Mouse (Mus musculus) MEL (cell line): ENCODE results near the gene Tpcn1. TPM values are rescaled to one million over a fixed set of nuclear protein-coding genes. Genes with fewer than 3 reads are reported as not detected.

Experiments used
- DNase-seq: peaks from one replicate; pipeline ENCODE4 v3.0.0; 2011; ENCODE audit warnings: low read depth, low spot score
- H3K27ac ChIP-seq: 2 replicates; pipeline ENCODE4 v1.5.1; 2012; ENCODE audit warnings: low read depth, mild to moderate bottlenecking, control low read depth, low read length, moderate library complexity; ENCODE audit not compliant: control insufficient read depth
- H3K27me3 ChIP-seq, 2 experiments: fragments of 150-350 bp in 1 of 2; sonication (generic) in 1 of 2; 2 replicates each; pipeline ENCODE4 v1.6.1; 2012; ENCODE audit warnings: low read length in 2 of 2, mild to moderate bottlenecking in 2 of 2, improper control_type of control experiment in 1 of 2, moderate library complexity in 1 of 2; ENCODE audit not compliant: insufficient read depth in 2 of 2, control insufficient read depth in 1 of 2
- H3K36me3 ChIP-seq, 2 experiments: 2 replicates each; pipeline ENCODE4 v1.6.1; 2012 to 2014; ENCODE audit warnings: low read length in 2 of 2, improper control_type of control experiment in 1 of 2, inconsistent platforms in 1 of 2, mild to moderate bottlenecking in 1 of 2; ENCODE audit not compliant: insufficient read depth in 2 of 2, control insufficient read depth in 1 of 2
- H3K4me1 ChIP-seq, 2 experiments: fragments of 150-350 bp in 1 of 2; sonication (generic) in 1 of 2; 2 replicates each; pipeline ENCODE4 v1.6.1; 2012; ENCODE audit warnings: low read length in 2 of 2, improper control_type of control experiment in 1 of 2, mild to moderate bottlenecking in 1 of 2; ENCODE audit not compliant: insufficient read depth in 2 of 2, control insufficient read depth in 1 of 2
- H3K4me3 ChIP-seq, 2 experiments: fragments of 150-350 bp in 1 of 2; sonication (generic) in 1 of 2; 2 replicates each; pipeline ENCODE4 v1.5.1; 2012; ENCODE audit warnings: low read depth in 2 of 2, low read length in 2 of 2, mild to moderate bottlenecking in 2 of 2, moderate library complexity in 2 of 2, control low read depth in 1 of 2, improper control_type of control experiment in 1 of 2; ENCODE audit not compliant: control insufficient read depth in 1 of 2, insufficient read depth in 1 of 2
- H3K79me2 ChIP-seq: 2 replicates; pipeline ENCODE4 v1.6.1; 2012; ENCODE audit warnings: mild to moderate bottlenecking, low read length, moderate library complexity; ENCODE audit not compliant: control insufficient read depth, poor library complexity, insufficient read depth
- H3K9ac ChIP-seq: 2 replicates; pipeline ENCODE4 v1.6.1; 2012; ENCODE audit warnings: low read depth, mild to moderate bottlenecking, control low read depth, low read length, moderate library complexity; ENCODE audit not compliant: control insufficient read depth, poor library complexity, severe bottlenecking
- H3K9me3 ChIP-seq: fragments of 150-350 bp; sonication (generic); replicated peaks from 2 replicates; pipeline ENCODE4 v1.6.1; 2012; ENCODE audit warnings: mild to moderate bottlenecking, low read length, improper control_type of control experiment, moderate library complexity; ENCODE audit not compliant: insufficient read depth
- BHLHE40 ChIP-seq: IDR thresholded peaks from 2 replicates; pipeline ENCODE4 v1.6.1; 2012; ENCODE audit warnings: low read depth, mild to moderate bottlenecking, inconsistent platforms, low read length, improper control_type of control experiment, borderline replicate concordance
- CHD1 ChIP-seq: IDR thresholded peaks from 2 replicates; pipeline ENCODE4 v1.6.1; 2012; ENCODE audit warnings: low read depth, mild to moderate bottlenecking, inconsistent platforms, low read length, improper control_type of control experiment
- CHD2 ChIP-seq: IDR thresholded peaks from 2 replicates; pipeline ENCODE4 v1.6.1; 2011; ENCODE audit warnings: low read length, improper control_type of control experiment
- CTCF ChIP-seq, 3 experiments: IDR thresholded peaks in 2 of 3; conservative IDR thresholded peaks in 1 of 3; 2 replicates each; pipeline ENCODE4 v1.5.1; 2011 to 2012; ENCODE audit warnings: low read length in 3 of 3, low read depth in 2 of 3, mild to moderate bottlenecking in 2 of 3, improper control_type of control experiment in 1 of 3, inconsistent platforms in 1 of 3, mixed read lengths in 1 of 3, moderate library complexity in 1 of 3; ENCODE audit not compliant: control insufficient read depth in 1 of 3, insufficient read depth in 1 of 3, poor library complexity in 1 of 3, severe bottlenecking in 1 of 3
- HCFC1 ChIP-seq: IDR thresholded peaks from 2 replicates; pipeline ENCODE4 v1.6.1; 2012; ENCODE audit warnings: low read depth, mild to moderate bottlenecking, inconsistent platforms, low read length, improper control_type of control experiment, moderate library complexity
- JUND ChIP-seq: IDR thresholded peaks from 2 replicates; pipeline ENCODE4 v1.6.1; 2011; ENCODE audit warnings: low read depth, mild to moderate bottlenecking, improper control_type of control experiment, low read length
- MAFK ChIP-seq: IDR thresholded peaks from 2 replicates; pipeline ENCODE4 v1.6.1; 2011; ENCODE audit warnings: low read depth, mild to moderate bottlenecking, low read length, improper control_type of control experiment, borderline replicate concordance
- MAX ChIP-seq: IDR thresholded peaks from 2 replicates; pipeline ENCODE4 v1.6.1; 2011; ENCODE audit warnings: low read length, improper control_type of control experiment
- MAZ ChIP-seq: IDR thresholded peaks from 2 replicates; pipeline ENCODE4 v1.6.1; 2012; ENCODE audit warnings: low read depth, mild to moderate bottlenecking, inconsistent platforms, low read length, improper control_type of control experiment
- MYB ChIP-seq: IDR thresholded peaks from 2 replicates; pipeline ENCODE4 v1.6.1; 2011; ENCODE audit warnings: mild to moderate bottlenecking, low read depth, low read length, improper control_type of control experiment
- NELFE ChIP-seq: IDR thresholded peaks from 2 replicates; pipeline ENCODE4 v1.6.1; 2011; ENCODE audit warnings: low read depth, low read length, improper control_type of control experiment
- NRF1 ChIP-seq: IDR thresholded peaks from 2 replicates; pipeline ENCODE4 v1.6.1; 2014; ENCODE audit warnings: low read depth, mild to moderate bottlenecking, inconsistent platforms, low read length, improper control_type of control experiment, moderate library complexity; ENCODE audit not compliant: poor library complexity, insufficient read depth, severe bottlenecking
- POLR2A ChIP-seq, 2 experiments: IDR thresholded peaks; 2 replicates each; pipeline ENCODE4 v1.6.1; 2011 to 2012; ENCODE audit warnings: low read length in 2 of 2, mild to moderate bottlenecking in 2 of 2, control low read depth in 1 of 2, improper control_type of control experiment in 1 of 2, low read depth in 1 of 2, moderate library complexity in 1 of 2; ENCODE audit not compliant: control insufficient read depth in 1 of 2, insufficient read depth in 1 of 2, poor library complexity in 1 of 2
- RAD21 ChIP-seq: IDR thresholded peaks from 2 replicates; pipeline ENCODE4 v1.6.1; 2011; ENCODE audit warnings: mild to moderate bottlenecking, low read depth, low read length, improper control_type of control experiment
- RCOR1 ChIP-seq: IDR thresholded peaks from 2 replicates; pipeline ENCODE4 v1.6.1; 2012; ENCODE audit warnings: low read depth, mild to moderate bottlenecking, inconsistent platforms, low read length, improper control_type of control experiment
- SMC3 ChIP-seq: IDR thresholded peaks from 2 replicates; pipeline ENCODE4 v1.6.1; 2011; ENCODE audit warnings: low read depth, low read length, improper control_type of control experiment
- TBP ChIP-seq: IDR thresholded peaks from 2 replicates; pipeline ENCODE4 v1.8.0; 2011; ENCODE audit warnings: low read depth, low read length, improper control_type of control experiment
- TCF12 ChIP-seq: IDR thresholded peaks from 2 replicates; pipeline ENCODE4 v1.6.1; 2014; ENCODE audit warnings: low read depth, mild to moderate bottlenecking, inconsistent platforms, low read length, improper control_type of control experiment, moderate library complexity
- UBTF ChIP-seq: IDR thresholded peaks from 2 replicates; pipeline ENCODE4 v1.6.1; 2012; ENCODE audit warnings: low read depth, mild to moderate bottlenecking, inconsistent platforms, low read length, improper control_type of control experiment, moderate library complexity, borderline replicate concordance; ENCODE audit not compliant: insufficient read depth
- ZC3H11A ChIP-seq: IDR thresholded peaks from 2 replicates; pipeline ENCODE4 v1.6.1; 2012; ENCODE audit warnings: low read depth, mild to moderate bottlenecking, inconsistent platforms, low read length, improper control_type of control experiment
- polyA plus RNA-seq, 2 experiments: library from polyadenylated mRNA; stranded (reverse) in 1 of 2; unstranded in 1 of 2; fragments of >175 nt in 1 of 2; fragments of >200 nt in 1 of 2; gene quantifications; 2 replicates each; pipeline versions ENCODE4 v1.2.1 to v1.2.4; 2012; ENCODE audit warnings: low replicate concordance in 2 of 2, low read depth in 1 of 2; ENCODE audit not compliant: insufficient read length in 2 of 2, insufficient read depth in 1 of 2, missing spikeins in 1 of 2
- total RNA-seq: library from RNA; depleted of rRNA; stranded (reverse); fragments of 300-350 nt; gene quantifications from 2 replicates; pipeline ENCODE4 v1.2.3, GENCODE M21; 2012

Tpcn1 gene
- total and polyA plus RNA-seq, 3 experiments, result 11.3 to 43.2 TPM; not detected in 1

DNA sequence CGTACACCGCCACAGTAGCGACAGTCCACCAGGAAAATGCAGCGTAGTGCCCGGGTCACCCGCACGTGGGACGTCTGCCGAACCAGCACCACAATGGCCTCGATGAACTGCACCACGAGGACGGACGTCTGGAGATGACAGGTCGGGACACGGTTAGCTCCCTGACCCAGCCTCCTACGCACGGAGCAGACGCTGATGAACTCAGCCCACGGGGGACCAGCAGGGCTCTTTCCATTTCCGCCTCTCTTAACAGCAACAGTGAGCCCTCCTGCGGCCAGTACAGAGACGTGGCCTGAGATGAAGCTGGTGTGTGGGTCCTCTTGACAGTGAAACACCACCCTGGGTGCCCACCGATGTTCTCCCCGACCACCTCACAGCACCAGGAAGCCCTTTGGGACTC is 32.6 kb downstream of the Tpcn1 start:
- Histone ChIP-seq H3K36me3 (no peaks in the 10 kb centered on the region; a peak in 1 of 4 replicates), H3K79me2 (no peaks in the 10 kb centered on the region), H3K4me1 (no peaks in the 10 kb centered on the region), H3K4me3 (no peak overlapping the region), H3K9me3 (no peaks in the 10 kb centered on the region), H3K27ac (no peak overlapping the region), H3K9ac (no peak overlapping the region), H3K27me3 (no peaks in the 10 kb centered on the region)
- DNase-seq, result no peak
- no peak for TF ChIP-seq UBTF

DNA sequence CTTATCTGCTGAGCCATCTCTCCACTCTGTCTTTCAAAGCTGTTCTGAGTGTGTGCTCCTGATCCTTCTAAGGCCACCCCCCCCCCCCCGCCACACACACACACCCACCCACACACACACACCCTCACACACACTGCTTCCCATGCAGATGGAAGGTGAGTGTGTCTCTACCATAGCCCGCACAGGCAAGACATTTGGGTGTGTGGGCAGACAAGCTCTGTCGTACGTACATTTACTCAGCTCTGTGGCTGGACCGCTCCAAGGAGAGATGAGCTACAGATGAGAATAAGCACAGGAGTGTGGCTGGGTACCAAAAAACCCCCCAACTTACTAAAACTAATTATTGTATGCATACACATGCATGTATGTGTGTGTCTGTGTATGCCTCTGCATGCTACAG is 37.8 kb downstream of the Tpcn1 start:
- H3K79me2 ChIP-seq, result no peaks in the 10 kb centered on the region
- no peak for DNase-seq
- H3K9ac ChIP-seq, result no peak overlapping the region
- H3K27ac ChIP-seq, result no peak overlapping the region
- no peaks in the 10 kb centered on the region for H3K27me3 ChIP-seq
- H3K4me1 ChIP-seq, result no peaks in the 10 kb centered on the region
- no peak for TF ChIP-seq MAZ
- no peak overlapping the region for H3K4me3 ChIP-seq
- H3K36me3 ChIP-seq, result no peaks in the 10 kb centered on the region; a peak in 1 of 4 replicates
- no peaks in the 10 kb centered on the region for H3K9me3 ChIP-seq

- Histone ChIP-seq H3K9ac (no peak overlapping the region), H3K9me3 (no peaks in the 10 kb centered on the region), H3K4me1 (no peaks in the 10 kb centered on the region), H3K27ac (no peak overlapping the region), H3K27me3 (no peaks in the 10 kb centered on the region), H3K79me2 (no peaks in the 10 kb centered on the region), H3K4me3 (no peak overlapping the region), H3K36me3 (no peaks in the 10 kb centered on the region; a peak in 1 of 4 replicates)
- no peak for DNase-seq
- no peak for TF ChIP-seq NELFE
- TF ChIP-seq, all 39 proteins: peak for 0
Observed at GRCm38 (mm10) chr5:120550137-120550536, 38.3 kb downstream of the Tpcn1 start.

DNA sequence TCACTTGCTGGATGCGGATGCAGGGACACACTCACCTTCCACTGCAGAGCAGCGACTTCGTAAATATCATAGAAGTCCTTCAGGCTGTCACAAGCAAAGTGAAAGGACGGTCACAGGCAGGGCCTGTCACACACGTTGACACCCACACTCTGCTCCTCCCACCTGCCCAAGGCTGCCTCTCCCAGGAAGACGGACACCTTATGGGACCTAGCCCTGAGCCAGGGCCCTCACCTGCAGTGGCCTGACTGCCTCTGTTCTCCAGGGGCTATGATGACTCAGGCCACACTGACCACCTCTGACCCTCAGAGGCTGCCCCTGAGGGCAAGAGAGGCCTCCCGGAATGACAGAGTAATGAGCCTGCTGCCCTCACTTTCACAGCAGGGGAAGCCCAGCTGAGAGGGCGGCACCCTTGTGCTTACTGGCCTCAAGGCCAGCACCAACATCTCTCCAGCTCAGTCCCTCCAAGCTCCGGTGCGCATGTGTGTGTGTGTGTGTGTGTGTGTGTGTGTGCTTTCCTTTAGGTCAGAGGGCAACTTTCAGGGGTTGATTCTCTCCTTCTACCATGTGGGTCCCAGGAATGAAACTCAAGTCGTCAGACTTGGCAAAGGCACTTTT is 40.1 kb downstream of the Tpcn1 start:
- Histone ChIP-seq H3K27me3 (no peaks in the 10 kb centered on the region), H3K27ac (no peak overlapping the region), H3K36me3 (no peaks in the 10 kb centered on the region), H3K79me2 (no peaks in the 10 kb centered on the region), H3K4me1 (no peaks in the 10 kb centered on the region), H3K4me3 (no peak overlapping the region), H3K9ac (no peak overlapping the region), H3K9me3 (no peaks in the 10 kb centered on the region)
- DNase-seq, result no peak
- TF ChIP-seq CHD1 (no peak), TCF12 (no peak), HCFC1 (no peak), BHLHE40 (no peak), ZC3H11A (no peak), MYB (no peak), RAD21 (no peak), MAZ (no peak), TBP (no peak), POLR2A (IDR thresholded peaks at IDR 0.05; ENCODE audit: control insufficient read depth in 1 of 2, insufficient read depth in 1 of 2, low read depth in 1 of 2, low read length in 2 of 2, poor library complexity in 1 of 2) (no peak), NRF1 (no peak), CHD2 (no peak), RCOR1 (no peak), MAFK (no peak), CTCF (IDR thresholded peaks at IDR 0.05 in 2 of 3, conservative IDR thresholded peaks at IDR 0.05 in 1 of 3; ENCODE audit: control insufficient read depth in 1 of 3, insufficient read depth in 1 of 3, low read depth in 2 of 3, low read length in 3 of 3, poor library complexity in 1 of 3, severe bottlenecking in 1 of 3) (no peak), SMC3 (no peak), JUND (no peak), MAX (no peak)
